Comparison of ENCODE assay signal across 21 mouse cellular contexts in genomic region chr11:46371250-46371649, GRCm38 (mm10). TPM values are rescaled to one million over a fixed set of nuclear protein-coding genes. Genes with fewer than 3 reads are reported as not detected.
"Had no signal": no experiment of that assay in that cellular context is flagged by ENCODE, and none has a peak within 500 bp of the region (broad histone marks: within the 10 kb centered on the region; RNA-seq: fewer than 3 reads in every experiment).

No protein-coding gene starts in this region.

- H3K4me2 ChIP-seq: neural tube, embryonic 13.5 days; neural tube, embryonic 15.5 days; stomach, embryonic 15.5 days had no signal

- H3K9ac ChIP-seq: neural tube, embryonic 13.5 days; neural tube, embryonic 15.5 days; stomach, embryonic 15.5 days had no signal

- DNase-seq: retina, postnatal 1 day; right cerebral cortex, adult 18-20 months; right cerebral cortex, postnatal 14 days; right cerebral cortex, postnatal 25 days; right cerebral cortex, postnatal 4 days; spleen, adult 18-20 months; thymus, adult 18-20 months; thymus, adult 2 months; thymus, postnatal 14 days; thymus, postnatal 25 days; thymus, postnatal 36 days; thymus, postnatal 4 days had no signal

- H3K4me3 ChIP-seq: neural tube, embryonic 13.5 days; neural tube, embryonic 15.5 days; stomach, embryonic 15.5 days had no signal

- H3K27me3 ChIP-seq: neural tube, embryonic 13.5 days; neural tube, embryonic 15.5 days; stomach, embryonic 15.5 days had no signal

- H3K36me3 ChIP-seq: neural tube, embryonic 13.5 days; neural tube, embryonic 15.5 days; stomach, embryonic 15.5 days had no signal

- H3K9me3 ChIP-seq: neural tube, embryonic 13.5 days; neural tube, embryonic 15.5 days; stomach, embryonic 15.5 days had no signal

- H3K27ac ChIP-seq: neural tube, embryonic 13.5 days; neural tube, embryonic 15.5 days; stomach, embryonic 15.5 days; stomach, postnatal 0 days had no signal

- H3K4me1 ChIP-seq: neural tube, embryonic 13.5 days; neural tube, embryonic 15.5 days; stomach, embryonic 15.5 days had no signal

RNA-seq across cellular contexts. Expression of gene Itk, which starts 18.1 kb away (rescaled TPM):
- polyA plus RNA-seq: neural tube, embryonic 13.5 days; neural tube, embryonic 14.5 days; neural tube, embryonic 15.5 days had no signal

RNA-seq across cellular contexts. Expression of gene Fam71b, which starts 25.1 kb away (rescaled TPM):
- total RNA-seq: neutrophil, adult 5-6 weeks had no signal
- polyA plus RNA-seq: neural tube, embryonic 13.5 days; neural tube, embryonic 14.5 days; neural tube, embryonic 15.5 days; stomach, embryonic 14.5 days; stomach, embryonic 15.5 days; stomach, embryonic 16.5 days; stomach, postnatal 0 days; urinary bladder, adult 2 months had no signal
